Mouse (Mus musculus): ENCODE results near the gene Dnajb3. TPM values are rescaled to one million over a fixed set of nuclear protein-coding genes. Genes with fewer than 3 reads are reported as not detected.
A peak's percentile ranks its signal among the peaks of the same experiment; 100 is the strongest.

The Dnajb3 gene
- polyA plus RNA-seq, 1 experiment from 2014 or later: 12.5 TPM

DNA sequence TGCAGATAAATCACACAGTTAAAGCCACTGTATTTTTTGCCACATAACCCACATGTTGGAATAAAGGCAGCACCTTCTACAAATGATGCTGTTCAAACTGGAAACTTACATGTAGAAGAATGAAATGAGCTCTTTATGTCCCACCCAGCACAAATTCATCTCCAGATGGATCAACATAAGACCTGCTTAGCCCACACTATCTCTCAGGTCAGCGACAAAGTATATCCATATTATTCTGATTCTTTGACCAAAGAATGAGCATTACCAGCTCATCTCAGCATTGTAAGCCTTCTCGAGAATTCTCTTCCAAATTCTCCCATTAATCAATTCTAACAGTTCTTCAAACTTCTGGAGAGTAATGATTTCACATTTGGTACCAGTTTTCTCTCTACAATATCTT lies 16.6 kb upstream of the Dnajb3 start:
- Histone ChIP-seq H3K9ac (ENCODE audit: low read length) (no peak overlapping the region), H3K4me3 (ENCODE audit: low read depth, low read length) (no peak overlapping the region), H3K27ac (ENCODE audit: low read depth, low read length) (no peak overlapping the region), H3K9me3 (ENCODE audit: control insufficient read depth, low read length) (peaks cover 28% of the 10 kb centered on the region), H3K4me2 (ENCODE audit: low read depth, low read length, severe bottlenecking) (no peak overlapping the region), H3K4me1 (replicated peaks; ENCODE audit: control insufficient read depth, insufficient read depth, low read length) (no peaks in the 10 kb centered on the region), H3K27me3 (ENCODE audit: control insufficient read depth, insufficient read depth, low read length) (no peaks in the 10 kb centered on the region), H3K36me3 (ENCODE audit: control insufficient read depth, insufficient read depth, low read length) (no peaks in the 10 kb centered on the region)
- ATAC-seq (replicated peaks; ENCODE audit: low FRiP score) (no peak), DNase-seq (ENCODE audit: low spot score) (no peak)
- WGBS: 55% methylated on average over 2 of the region's 2 CpGs

DNA sequence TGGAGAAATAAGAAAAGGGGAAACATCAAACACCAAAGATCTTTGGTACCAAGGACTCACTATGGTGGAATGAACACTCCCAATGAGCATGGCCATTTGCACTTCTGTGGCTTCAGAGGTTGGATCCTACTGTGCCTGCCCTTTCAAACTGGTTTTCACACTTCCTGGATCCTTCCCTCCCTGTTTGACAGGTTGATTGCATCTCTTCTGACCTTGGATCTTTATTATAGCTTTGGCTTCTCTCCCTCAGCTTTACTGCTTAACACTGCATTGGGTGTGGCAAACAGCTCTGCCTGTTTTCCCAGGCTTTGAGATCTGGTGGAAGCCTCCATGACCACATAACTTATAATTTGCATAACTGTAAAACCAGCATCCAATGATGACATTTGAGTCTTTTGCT lies 14.8 kb upstream of the Dnajb3 start:
- Histone ChIP-seq H3K4me2 (ENCODE audit: low read depth, low read length, severe bottlenecking) (no peak overlapping the region), H3K4me3 (ENCODE audit: low read depth, low read length) (no peak overlapping the region), H3K9ac (ENCODE audit: low read length) (no peak overlapping the region), H3K9me3 (ENCODE audit: control insufficient read depth, low read length) (peaks cover 25% of the 10 kb centered on the region), H3K4me1 (replicated peaks; ENCODE audit: control insufficient read depth, insufficient read depth, low read length) (no peaks in the 10 kb centered on the region), H3K36me3 (ENCODE audit: control insufficient read depth, insufficient read depth, low read length) (no peaks in the 10 kb centered on the region), H3K27ac (ENCODE audit: low read depth, low read length) (no peak overlapping the region), H3K27me3 (ENCODE audit: control insufficient read depth, insufficient read depth, low read length) (no peaks in the 10 kb centered on the region)
- ATAC-seq (replicated peaks; ENCODE audit: low FRiP score) (no peak), DNase-seq (ENCODE audit: low spot score) (no peak)

- DNase-seq (ENCODE audit: low spot score): peak; percentile 52
Observed at GRCm38 (mm10) chr1:88219054-88219453, 13.5 kb upstream of the Dnajb3 start.

GRCm38 (mm10) chr1:88218591-88218990 lies 13.0 kb upstream of the Dnajb3 start:
- peak; percentile 57 for DNase-seq (ENCODE audit: low spot score)
- no peak overlapping the region for H3K4me3 ChIP-seq (ENCODE audit: low read depth, low read length)

More at GRCm38 (mm10) chr1:88219054-88219453, 13.5 kb upstream of the Dnajb3 start:
- H3K36me3 ChIP-seq (ENCODE audit: control insufficient read depth, insufficient read depth, low read length): no peaks in the 10 kb centered on the region
- H3K9ac ChIP-seq (ENCODE audit: low read length): no peak overlapping the region
- H3K27ac ChIP-seq (ENCODE audit: low read depth, low read length): no peak overlapping the region
- 22% methylated on average over 1 of the region's 1 CpGs for WGBS
- peaks cover 35% of the 10 kb centered on the region for H3K9me3 ChIP-seq (ENCODE audit: control insufficient read depth, low read length)
- H3K27me3 ChIP-seq (ENCODE audit: control insufficient read depth, insufficient read depth, low read length): no peaks in the 10 kb centered on the region
- H3K4me3 ChIP-seq (ENCODE audit: low read depth, low read length): no peak overlapping the region
- H3K4me1 ChIP-seq (replicated peaks; ENCODE audit: control insufficient read depth, insufficient read depth, low read length): no peaks in the 10 kb centered on the region
- H3K4me2 ChIP-seq (ENCODE audit: low read depth, low read length, severe bottlenecking): no peak overlapping the region
- ATAC-seq (replicated peaks; ENCODE audit: low FRiP score): no peak

GRCm38 (mm10) chr1:88218051-88218450 lies 12.5 kb upstream of the Dnajb3 start:
- no peak overlapping the region for H3K27ac ChIP-seq (ENCODE audit: low read depth, low read length)
- H3K27me3 ChIP-seq (ENCODE audit: control insufficient read depth, insufficient read depth, low read length): no peaks in the 10 kb centered on the region
- ATAC-seq (replicated peaks; ENCODE audit: low FRiP score) (no peak), DNase-seq (ENCODE audit: low spot score) (peak; percentile 64)
- no peaks in the 10 kb centered on the region for H3K4me1 ChIP-seq (replicated peaks; ENCODE audit: control insufficient read depth, insufficient read depth, low read length)
- peaks cover 45% of the 10 kb centered on the region for H3K9me3 ChIP-seq (ENCODE audit: control insufficient read depth, low read length)
- H3K4me2 ChIP-seq (ENCODE audit: low read depth, low read length, severe bottlenecking): no peak overlapping the region
- H3K4me3 ChIP-seq (ENCODE audit: low read depth, low read length): no peak overlapping the region
- WGBS: 72% methylated on average over 9 of the region's 9 CpGs
- H3K9ac ChIP-seq (ENCODE audit: low read length): no peak overlapping the region
- no peaks in the 10 kb centered on the region for H3K36me3 ChIP-seq (ENCODE audit: control insufficient read depth, insufficient read depth, low read length)

More at GRCm38 (mm10) chr1:88218591-88218990, 13.0 kb upstream of the Dnajb3 start:
- Histone ChIP-seq H3K4me2 (ENCODE audit: low read depth, low read length, severe bottlenecking) (no peak overlapping the region), H3K9ac (ENCODE audit: low read length) (no peak overlapping the region), H3K4me1 (replicated peaks; ENCODE audit: control insufficient read depth, insufficient read depth, low read length) (no peaks in the 10 kb centered on the region), H3K27me3 (ENCODE audit: control insufficient read depth, insufficient read depth, low read length) (no peaks in the 10 kb centered on the region), H3K36me3 (ENCODE audit: control insufficient read depth, insufficient read depth, low read length) (no peaks in the 10 kb centered on the region), H3K9me3 (ENCODE audit: control insufficient read depth, low read length) (peaks cover 40% of the 10 kb centered on the region), H3K27ac (ENCODE audit: low read depth, low read length) (no peak overlapping the region)
- ATAC-seq (replicated peaks; ENCODE audit: low FRiP score): no peak
- 55% methylated on average over 4 of the region's 4 CpGs for WGBS

- DNase-seq (ENCODE audit: low spot score) (no peak), ATAC-seq (replicated peaks; ENCODE audit: low FRiP score) (no peak)
- no peak overlapping the region for H3K9ac ChIP-seq (ENCODE audit: low read length)
- no peak overlapping the region for H3K4me2 ChIP-seq (ENCODE audit: low read depth, low read length, severe bottlenecking)
- H3K27ac ChIP-seq (ENCODE audit: low read depth, low read length): no peak overlapping the region
- no peaks in the 10 kb centered on the region for H3K4me1 ChIP-seq (replicated peaks; ENCODE audit: control insufficient read depth, insufficient read depth, low read length)
- peaks cover 50% of the 10 kb centered on the region for H3K9me3 ChIP-seq (ENCODE audit: control insufficient read depth, low read length)
- H3K4me3 ChIP-seq (ENCODE audit: low read depth, low read length): no peak overlapping the region
- WGBS: 48% methylated on average over 3 of the region's 3 CpGs
- H3K27me3 ChIP-seq (ENCODE audit: control insufficient read depth, insufficient read depth, low read length): no peaks in the 10 kb centered on the region
- H3K36me3 ChIP-seq (ENCODE audit: control insufficient read depth, insufficient read depth, low read length): no peaks in the 10 kb centered on the region
Observed at GRCm38 (mm10) chr1:88217576-88217975, 12.0 kb upstream of the Dnajb3 start.

DNA sequence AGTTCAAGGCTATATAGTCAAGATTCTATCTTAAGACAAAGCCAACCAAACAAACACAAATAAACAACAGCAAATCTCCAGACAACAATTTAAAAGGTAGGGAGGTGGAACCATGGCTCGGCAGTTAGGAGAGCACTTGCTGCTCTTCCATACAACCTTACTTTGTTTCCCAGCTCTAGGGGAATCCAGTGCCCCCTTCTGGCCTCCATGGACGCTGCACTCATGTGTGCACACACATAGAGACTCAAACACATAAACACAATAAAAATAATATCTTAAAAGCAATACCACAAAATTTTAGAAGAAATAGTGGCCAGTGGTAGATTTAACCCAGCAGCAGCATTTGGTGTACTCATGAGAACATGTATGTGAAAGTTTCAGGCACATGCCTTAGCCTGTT lies 11.6 kb upstream of the Dnajb3 start:
- ATAC-seq (replicated peaks; ENCODE audit: low FRiP score) (no peak), DNase-seq (ENCODE audit: low spot score) (peak; percentile 55)
- H3K4me3 ChIP-seq (ENCODE audit: low read depth, low read length): no peak overlapping the region
- no peak overlapping the region for H3K27ac ChIP-seq (ENCODE audit: low read depth, low read length)
- no peaks in the 10 kb centered on the region for H3K36me3 ChIP-seq (ENCODE audit: control insufficient read depth, insufficient read depth, low read length)
- no peaks in the 10 kb centered on the region for H3K4me1 ChIP-seq (replicated peaks; ENCODE audit: control insufficient read depth, insufficient read depth, low read length)
- no peaks in the 10 kb centered on the region for H3K27me3 ChIP-seq (ENCODE audit: control insufficient read depth, insufficient read depth, low read length)
- WGBS: 68% methylated on average over 2 of the region's 2 CpGs
- no peak overlapping the region for H3K4me2 ChIP-seq (ENCODE audit: low read depth, low read length, severe bottlenecking)
- peaks cover 53% of the 10 kb centered on the region for H3K9me3 ChIP-seq (ENCODE audit: control insufficient read depth, low read length)
- H3K9ac ChIP-seq (ENCODE audit: low read length): no peak overlapping the region

- no peaks in the 10 kb centered on the region for H3K36me3 ChIP-seq (ENCODE audit: control insufficient read depth, insufficient read depth, low read length)
- no peak overlapping the region for H3K4me2 ChIP-seq (ENCODE audit: low read depth, low read length, severe bottlenecking)
- 54% methylated on average over 2 of the region's 2 CpGs for WGBS
- no peak overlapping the region for H3K4me3 ChIP-seq (ENCODE audit: low read depth, low read length)
- no peaks in the 10 kb centered on the region for H3K27me3 ChIP-seq (ENCODE audit: control insufficient read depth, insufficient read depth, low read length)
- H3K9ac ChIP-seq (ENCODE audit: low read length): no peak overlapping the region
- ATAC-seq (replicated peaks; ENCODE audit: low FRiP score) (no peak), DNase-seq (ENCODE audit: low spot score) (peak; percentile 51)
- H3K27ac ChIP-seq (ENCODE audit: low read depth, low read length): no peak overlapping the region
- H3K9me3 ChIP-seq (ENCODE audit: control insufficient read depth, low read length): peaks cover 57% of the 10 kb centered on the region
- H3K4me1 ChIP-seq (replicated peaks; ENCODE audit: control insufficient read depth, insufficient read depth, low read length): no peaks in the 10 kb centered on the region
Observed at GRCm38 (mm10) chr1:88216551-88216950, 11.0 kb upstream of the Dnajb3 start.

DNA sequence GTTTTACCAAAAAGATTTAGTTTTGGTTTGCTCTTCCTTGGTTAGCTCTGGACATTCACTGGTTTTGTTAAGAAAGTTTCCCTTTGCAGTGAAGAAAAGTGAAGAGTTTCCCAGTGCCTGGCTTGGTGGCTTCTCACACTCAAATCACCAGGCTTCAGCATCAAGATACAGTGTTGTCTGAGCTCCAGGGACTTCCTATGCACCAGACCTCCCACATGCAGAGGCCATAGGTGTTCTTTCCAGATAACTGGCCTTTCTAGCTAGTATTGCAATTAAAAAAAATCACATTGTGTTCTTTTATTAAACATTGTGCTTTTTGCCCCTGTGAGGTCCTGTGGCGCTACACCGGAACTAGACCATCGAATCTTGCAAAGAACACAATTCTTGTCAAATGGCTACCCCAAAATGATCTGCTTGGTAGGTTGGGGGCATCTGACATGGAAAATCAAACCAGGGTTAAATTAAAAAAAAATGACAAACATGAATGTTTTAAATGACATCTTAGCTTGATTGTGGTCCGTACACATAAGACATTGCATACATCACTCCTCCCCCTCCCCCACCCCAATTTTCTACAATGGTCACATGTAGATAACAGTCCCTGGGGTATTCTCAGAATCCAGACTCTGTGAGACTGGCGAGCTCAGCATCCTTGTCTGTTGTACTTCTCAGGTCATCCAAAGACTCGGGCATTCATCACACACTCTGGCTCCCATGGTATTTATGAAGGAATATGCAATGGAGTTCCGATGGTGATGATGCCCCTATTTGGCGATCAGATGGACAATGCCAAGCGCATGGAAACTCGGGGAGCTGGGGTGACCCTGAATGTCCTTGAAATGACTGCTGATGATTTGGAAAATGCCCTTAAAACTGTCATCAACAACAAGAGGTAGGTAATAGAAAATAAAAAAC lies 10.1 kb upstream of the Dnajb3 start:
- Histone ChIP-seq H3K27me3 (ENCODE audit: control insufficient read depth, insufficient read depth, low read length) (no peaks in the 10 kb centered on the region), H3K9me3 (ENCODE audit: control insufficient read depth, low read length) (peaks cover 60% of the 10 kb centered on the region), H3K4me1 (replicated peaks; ENCODE audit: control insufficient read depth, insufficient read depth, low read length) (no peaks in the 10 kb centered on the region), H3K4me2 (ENCODE audit: low read depth, low read length, severe bottlenecking) (no peak overlapping the region), H3K36me3 (ENCODE audit: control insufficient read depth, insufficient read depth, low read length) (no peaks in the 10 kb centered on the region), H3K4me3 (ENCODE audit: low read depth, low read length) (no peak overlapping the region), H3K27ac (ENCODE audit: low read depth, low read length) (no peak overlapping the region), H3K9ac (ENCODE audit: low read length) (no peak overlapping the region)
- WGBS: 71% methylated on average over 10 of the region's 10 CpGs
- DNase-seq (ENCODE audit: low spot score) (peak; percentile 54), ATAC-seq (replicated peaks; ENCODE audit: low FRiP score) (no peak)
